Mouse (Mus musculus) heart, embryonic 16.5 days (tissue): ENCODE measurements around the gene Mmp25. TPM values are rescaled to one million over a fixed set of nuclear protein-coding genes. Genes with fewer than 3 reads are reported as not detected.

Experiments
- ATAC-seq: fragments of 200-750 bp; cut with Nextera tagmentation; replicated peaks from 2 replicates; pipeline ENCODE4 v1.8.0; 2017; ENCODE audit warnings: moderate number of reproducible peaks; ENCODE audit not compliant: insufficient read depth, low FRiP score; ENCODE audit errors: extremely low read depth
- H3K27ac ChIP-seq: fragments of 300-500 bp; sonication (generic); 2 replicates; pipeline ENCODE4 v1.5.1; 2014; ENCODE audit warnings: mild to moderate bottlenecking, low read length, control low read depth, moderate library complexity
- H3K27me3 ChIP-seq: fragments of 300-500 bp; sonication (generic); 2 replicates; pipeline ENCODE4 v1.6.1; 2014; ENCODE audit warnings: low read length, mixed read lengths; ENCODE audit not compliant: control insufficient read depth, insufficient read depth
- H3K36me3 ChIP-seq: fragments of 300-500 bp; sonication (generic); 2 replicates; pipeline ENCODE4 v1.6.1; 2014; ENCODE audit not compliant: control insufficient read depth, insufficient read depth
- H3K4me1 ChIP-seq: fragments of 300-500 bp; sonication (generic); 2 replicates; pipeline ENCODE4 v1.6.1; 2014; ENCODE audit warnings: low read length, mixed read lengths; ENCODE audit not compliant: control insufficient read depth, insufficient read depth
- H3K4me2 ChIP-seq: fragments of 300-500 bp; sonication (generic); 2 replicates; pipeline ENCODE4 v1.6.1; 2014; ENCODE audit warnings: low read depth, mild to moderate bottlenecking, control low read depth, low read length
- H3K4me3 ChIP-seq: fragments of 300-500 bp; sonication (generic); 2 replicates; pipeline ENCODE4 v1.5.1; 2014; ENCODE audit warnings: mild to moderate bottlenecking, control low read depth, low read length
- H3K9ac ChIP-seq: fragments of 300-500 bp; sonication (generic); 2 replicates; pipeline ENCODE4 v1.6.1; 2014; ENCODE audit warnings: low read length, control low read depth
- H3K9me3 ChIP-seq: fragments of 300-500 bp; sonication (generic); replicated peaks from 2 replicates; pipeline ENCODE4 v1.6.1; 2016; ENCODE audit warnings: low read length; ENCODE audit not compliant: control insufficient read depth
- WGBS: fragments of 180-500 bp; shearing (Covaris S2); extraction: QIAGEN DNeasy Blood & Tissue Kit; methylation state at CpG from one replicate; pipeline ENCODE4 v1.1.7; 2014; 5-methylcytosine and 5-hydroxymethylcytosine counted together
- polyA plus RNA-seq: library from polyadenylated mRNA; unstranded; fragments of >200 nt; fragmentation: Nextera tagmentation; extraction: Ambion mirVana; gene quantifications from 2 replicates; pipeline ENCODE4 v1.2.1, GENCODE M21; 2015

The Mmp25 gene
- polyA plus RNA-seq = 0.24 and 0.25 TPM in 2 replicates

DNA sequence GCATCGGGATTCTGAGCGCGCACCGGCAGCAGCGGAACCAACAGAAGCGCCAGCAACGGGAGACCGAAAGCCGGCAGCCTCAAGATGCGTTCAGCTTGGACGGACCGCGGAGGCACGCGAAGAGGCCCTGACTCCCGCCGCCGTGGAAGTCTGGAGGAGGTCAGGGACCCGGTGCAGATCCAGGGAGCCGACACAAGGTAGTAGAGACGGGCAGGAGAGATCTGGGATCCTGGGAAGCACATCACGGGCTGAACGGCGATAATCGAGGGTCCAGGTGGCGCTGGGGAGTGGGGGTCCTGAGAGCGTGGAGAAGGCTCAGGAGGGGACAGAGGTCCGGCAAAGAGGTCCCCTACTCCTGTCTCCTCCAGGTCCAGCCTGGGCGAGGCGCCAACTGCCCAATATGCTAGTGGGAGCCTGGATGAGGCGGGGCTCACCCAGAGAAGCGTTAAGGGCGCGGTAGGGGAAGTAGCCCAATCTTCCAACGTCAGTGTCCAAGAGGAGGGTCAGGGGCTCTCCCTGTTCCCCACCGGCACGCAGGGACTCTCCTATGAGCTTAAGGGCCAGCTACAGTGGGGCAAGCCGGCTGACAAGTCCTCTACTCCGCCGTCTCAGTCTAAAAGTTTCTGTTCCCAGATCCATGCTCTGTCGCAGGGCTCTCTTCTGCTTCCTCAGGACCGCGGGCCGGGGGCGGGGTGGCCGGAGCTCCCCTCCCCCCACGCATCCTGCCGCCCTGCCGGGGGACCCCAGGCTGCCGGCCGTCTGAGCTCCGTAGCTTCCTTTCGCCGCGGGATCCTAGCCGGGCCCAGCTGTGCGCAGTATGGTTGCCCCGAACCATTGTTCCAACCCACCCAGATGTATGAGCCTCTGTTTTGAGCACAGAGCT is at the start of gene Mmp25:
Gene Mmp25, minus strand, starts transcription at position 665 of the 883 bp plus-strand sequence.
- H3K27ac ChIP-seq = no peak within 1 kb of the TSS
- H3K4me1 ChIP-seq = peaks cover 5% of the 10 kb centered on the region
- 0 out of 2 replicates have a peak, but pooled peaks have one; percentile 10 for ATAC-seq
- peak within 1 kb of the TSS; percentile 60 for H3K4me3 ChIP-seq
- peaks cover 13% of the 10 kb centered on the region for H3K27me3 ChIP-seq
- H3K4me2 ChIP-seq = peak within 1 kb of the TSS; percentile 82
- peak within 1 kb of the TSS; percentile 68 for H3K9ac ChIP-seq
- H3K36me3 ChIP-seq = no peaks in the 10 kb centered on the region
- WGBS = 2% methylated on average over 58 of the region's 58 CpGs
- peaks cover 5% of the 10 kb centered on the region; the same call in 1 of the 2 replicates for H3K9me3 ChIP-seq

DNA sequence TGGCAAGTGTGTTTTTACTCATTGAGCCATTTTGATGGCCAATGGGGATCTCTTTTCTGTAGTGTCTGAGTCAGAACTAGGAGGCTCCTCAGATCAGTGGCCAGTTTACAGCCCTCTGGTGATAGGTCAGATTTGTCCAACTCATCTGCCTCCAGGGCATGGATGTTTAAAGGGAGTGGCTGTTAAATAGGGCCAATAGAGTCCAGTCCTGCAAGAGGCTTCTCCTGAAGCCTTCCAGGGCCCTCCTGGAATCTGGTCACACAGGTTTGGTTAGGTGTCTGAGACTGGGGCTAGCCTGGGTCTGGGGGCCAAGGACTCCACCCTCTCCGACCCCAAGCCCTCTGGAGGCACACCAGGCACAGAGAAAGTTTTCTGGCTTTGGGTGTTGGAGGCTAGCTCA is 49.4 kb upstream of the Mmp25 start:
- ATAC-seq = no peak
- no peak overlapping the region for H3K27ac ChIP-seq

GRCm38 (mm10) chr17:23683856-23684672 is 39.0 kb upstream of the Mmp25 start, which contains the start of gene Cldn9:
Gene Cldn9, minus strand, starts transcription at chr17:23684026.
- ATAC-seq = no peak
- Histone ChIP-seq H3K4me3 (no peak within 1 kb of the TSS), H3K9ac (no peak within 1 kb of the TSS), H3K36me3 (no peaks in the 10 kb centered on the region), H3K27me3 (peaks cover 49% of the 10 kb centered on the region), H3K4me1 (0 out of 2 replicates have a peak, but pooled peaks cover 3% of the 10 kb centered on the region), H3K9me3 (no peaks in the 10 kb centered on the region), H3K27ac (no peak within 1 kb of the TSS), H3K4me2 (no peak within 1 kb of the TSS)
- WGBS = 30% methylated on average over 15 of the region's 15 CpGs

More for the DNA sequence above, 49.4 kb upstream of the Mmp25 start:
- Histone ChIP-seq H3K36me3 (no peaks in the 10 kb centered on the region), H3K27me3 (peaks cover 21% of the 10 kb centered on the region), H3K4me2 (no peak overlapping the region), H3K9me3 (no peaks in the 10 kb centered on the region), H3K4me1 (peaks cover 5% of the 10 kb centered on the region; the same call in 1 of the 2 replicates), H3K4me3 (no peak overlapping the region), H3K9ac (no peak overlapping the region)
- 33% methylated on average over 1 of the region's 1 CpGs for WGBS

DNA sequence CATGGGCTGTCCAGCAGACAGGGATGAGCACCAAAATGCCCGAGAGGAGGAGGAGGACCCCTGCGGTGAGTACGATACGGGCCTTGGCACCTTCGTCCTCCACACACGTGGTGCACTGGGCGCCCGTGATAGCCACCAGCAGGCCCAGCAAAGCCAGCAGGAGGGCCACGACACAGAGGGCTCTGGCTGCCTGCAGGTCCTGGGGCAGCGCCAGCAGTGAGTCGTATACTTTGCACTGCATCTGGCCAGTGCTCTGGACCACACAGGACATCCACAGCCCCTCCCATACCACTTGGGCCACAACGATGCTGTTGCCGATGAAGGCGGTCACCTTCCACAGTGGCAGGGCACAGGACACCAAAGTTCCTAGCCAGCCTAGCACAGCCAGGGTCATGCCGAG is 38.1 kb upstream of the Mmp25 start:
- no peak overlapping the region for H3K4me2 ChIP-seq
- no peak overlapping the region for H3K27ac ChIP-seq
- H3K27me3 ChIP-seq = peaks cover 55% of the 10 kb centered on the region
- no peaks in the 10 kb centered on the region for H3K36me3 ChIP-seq
- WGBS = 17% methylated on average over 15 of the region's 15 CpGs
- no peak overlapping the region for H3K4me3 ChIP-seq
- ATAC-seq = no peak
- H3K9me3 ChIP-seq = no peaks in the 10 kb centered on the region
- H3K9ac ChIP-seq = no peak overlapping the region
- 0 out of 2 replicates have a peak, but pooled peaks cover 3% of the 10 kb centered on the region for H3K4me1 ChIP-seq

GRCm38 (mm10) chr17:23682530-23682929 is 37.5 kb upstream of the Mmp25 start:
- WGBS = 58% methylated on average over 3 of the region's 3 CpGs
- Histone ChIP-seq H3K4me1 (peaks cover 6% of the 10 kb centered on the region; the same call in 1 of the 2 replicates), H3K4me3 (no peak overlapping the region), H3K36me3 (no peaks in the 10 kb centered on the region), H3K27me3 (peaks cover 58% of the 10 kb centered on the region), H3K27ac (no peak overlapping the region), H3K4me2 (no peak overlapping the region), H3K9ac (no peak overlapping the region), H3K9me3 (no peaks in the 10 kb centered on the region)
- ATAC-seq = no peak

DNA sequence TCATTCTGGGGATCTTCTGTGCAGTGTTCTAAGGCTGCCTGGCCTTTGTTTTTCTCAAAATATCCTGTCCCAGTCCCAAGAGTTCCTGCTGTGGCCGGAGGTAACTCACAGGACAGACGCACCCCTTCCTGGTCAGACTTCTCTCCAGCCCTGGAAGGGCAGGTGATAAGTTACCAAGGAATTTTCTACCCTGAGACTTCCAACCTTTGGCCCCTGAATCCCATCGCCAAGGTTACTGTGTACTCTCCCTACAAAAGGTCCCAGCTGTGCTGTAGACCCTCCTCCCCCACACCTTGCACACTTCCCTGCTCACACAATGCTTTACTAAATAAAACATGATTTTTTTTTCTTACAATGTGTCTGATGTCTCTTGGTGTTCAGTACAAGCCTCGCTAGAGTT is 37.0 kb upstream of the Mmp25 start:
- Histone ChIP-seq H3K36me3 (no peaks in the 10 kb centered on the region), H3K4me1 (peaks cover 7% of the 10 kb centered on the region; the same call in 1 of the 2 replicates), H3K27ac (no peak overlapping the region), H3K4me2 (no peak overlapping the region), H3K4me3 (no peak overlapping the region), H3K9ac (no peak overlapping the region), H3K27me3 (peaks cover 58% of the 10 kb centered on the region), H3K9me3 (no peaks in the 10 kb centered on the region)
- WGBS = 46% methylated on average over 4 of the region's 4 CpGs
- ATAC-seq = no peak

DNA sequence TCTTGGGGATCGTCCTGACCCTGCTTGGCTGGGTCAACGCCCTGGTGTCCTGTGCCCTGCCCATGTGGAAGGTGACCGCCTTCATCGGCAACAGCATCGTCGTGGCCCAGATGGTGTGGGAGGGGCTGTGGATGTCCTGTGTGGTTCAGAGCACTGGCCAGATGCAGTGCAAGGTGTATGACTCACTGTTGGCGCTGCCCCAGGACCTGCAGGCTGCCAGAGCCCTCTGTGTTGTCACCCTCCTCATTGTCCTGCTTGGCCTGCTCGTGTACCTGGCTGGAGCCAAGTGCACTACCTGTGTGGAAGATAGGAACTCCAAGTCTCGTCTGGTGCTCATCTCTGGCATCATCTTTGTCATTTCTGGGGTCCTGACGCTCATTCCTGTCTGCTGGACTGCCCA is 36.0 kb upstream of the Mmp25 start:
- Histone ChIP-seq H3K4me3 (no peak overlapping the region), H3K4me1 (peaks cover 7% of the 10 kb centered on the region), H3K9ac (no peak overlapping the region), H3K27ac (no peak overlapping the region), H3K36me3 (no peaks in the 10 kb centered on the region), H3K4me2 (no peak overlapping the region), H3K9me3 (no peaks in the 10 kb centered on the region), H3K27me3 (peaks cover 58% of the 10 kb centered on the region)
- 50% methylated on average over 10 of the region's 10 CpGs for WGBS
- no peak for ATAC-seq

GRCm38 (mm10) chr17:23680336-23680735 is 35.3 kb upstream of the Mmp25 start:
- 57% methylated on average over 9 of the region's 9 CpGs for WGBS
- H3K4me1 ChIP-seq = peaks cover 14% of the 10 kb centered on the region
- peaks cover 58% of the 10 kb centered on the region for H3K27me3 ChIP-seq
- H3K9ac ChIP-seq = no peak overlapping the region
- no peak overlapping the region for H3K4me3 ChIP-seq
- H3K4me2 ChIP-seq = no peak overlapping the region
- ATAC-seq = no peak
- no peaks in the 10 kb centered on the region for H3K36me3 ChIP-seq
- H3K9me3 ChIP-seq = no peaks in the 10 kb centered on the region
- no peak overlapping the region for H3K27ac ChIP-seq
